Mouse (Mus musculus): Measurements from ENCODE around the gene Wbp2.

DNA sequence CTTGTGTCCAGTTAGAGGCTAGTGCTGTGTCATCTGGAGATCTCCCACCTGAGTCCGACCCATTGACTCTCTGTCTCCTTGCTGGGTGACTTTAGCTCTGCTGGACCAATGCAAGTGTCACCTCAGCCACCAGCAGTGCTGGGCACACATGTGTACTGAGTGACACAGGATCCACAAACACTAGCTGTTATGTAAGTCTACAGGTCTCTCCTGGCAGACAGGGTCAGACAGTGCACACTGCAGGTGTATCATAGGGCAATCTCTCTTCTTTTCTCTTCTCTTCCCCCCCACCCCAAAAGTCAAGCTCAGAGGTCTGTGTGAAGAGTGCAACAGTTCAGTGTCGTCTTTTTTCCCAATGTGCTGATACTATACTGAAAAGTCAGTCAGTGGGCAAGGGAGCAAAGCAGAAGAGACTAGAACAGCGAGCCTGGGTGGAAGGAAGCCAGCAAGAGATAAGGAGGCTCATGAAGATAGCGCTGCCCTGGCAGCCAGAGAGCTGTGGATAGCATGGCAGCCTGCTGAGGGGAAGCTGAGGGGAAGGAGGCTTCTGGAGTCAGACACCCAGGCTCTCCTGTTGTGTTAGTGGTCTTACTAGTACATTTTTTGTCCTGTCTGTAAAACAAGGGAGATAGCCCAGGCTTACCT lies 29.4 kb downstream of the Wbp2 start:
- TF ChIP-seq MYOD1 (IDR thresholded peaks at IDR 0.05; ENCODE audit: control insufficient read depth in 1 of 3, insufficient read length in 2 of 3, low read depth in 2 of 3) (no peak), TCF12 (IDR thresholded peaks at IDR 0.05; ENCODE audit: insufficient read depth, poor library complexity, severe bottlenecking) (no peak)

Data from myocyte (in vitro differentiated cells).